Mouse (Mus musculus): ENCODE data around the gene Hacd1.

- peak; percentile 43 for TF ChIP-seq CTCF (IDR thresholded peaks at IDR 0.05; ENCODE audit: low read depth)
- no peak for TF ChIP-seq EP300 (IDR thresholded peaks at IDR 0.05; ENCODE audit: low read depth)
Observed at GRCm38 (mm10) chr2:13938118-13938517, 117.8 kb downstream of the Hacd1 start.

Measured in liver, postnatal 0 days (tissue).